In the genomic region with DNA sequence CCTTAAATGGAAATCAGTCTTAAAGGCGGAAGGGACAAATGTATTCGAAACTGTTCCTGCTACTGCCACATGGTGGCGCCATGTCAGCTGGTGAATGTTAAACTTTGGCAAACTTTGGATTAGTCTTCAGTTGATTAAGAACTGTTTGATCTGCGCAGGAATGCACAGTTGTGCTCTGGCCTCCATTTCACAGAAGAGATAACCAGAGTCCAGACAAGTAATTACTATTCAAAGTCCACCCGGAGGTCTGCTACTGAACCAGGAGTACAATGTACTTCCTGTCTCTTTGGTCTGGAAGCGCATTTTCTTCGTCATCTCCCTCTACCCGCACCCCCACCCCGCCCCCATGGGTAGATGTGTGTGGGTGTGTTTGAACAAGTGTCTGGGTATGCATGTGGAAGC, we compare ENCODE assay signal across 8 mouse cellular contexts.
A peak's percentile ranks its signal among the peaks of the same experiment; 100 is the strongest.
DNase-seq lines count a peak whose midpoint lies in the region; ATAC-seq and TF ChIP-seq lines count a peak whose summit lies in the region.

No protein-coding gene starts in this region.

- no peak overlapping the region for H3K4me3 ChIP-seq in forebrain, embryonic 11.5 days (ENCODE audit: low read depth, low read length)
- no peak overlapping the region for H3K4me3 ChIP-seq in forebrain, embryonic 15.5 days
- H3K4me3 ChIP-seq in E14TG2a.4 (replicated peaks; ENCODE audit: low read length) = no peak overlapping the region
- no peak overlapping the region for H3K4me3 ChIP-seq in cortical plate, adult 2 months (ENCODE audit: insufficient read depth, low read length)

- no peak for TF ChIP-seq POLR2A in cortical plate, adult 2 months (IDR thresholded peaks at IDR 0.05; ENCODE audit: extremely low read depth, insufficient read depth, low read length)

- TF ChIP-seq CTCF in E14TG2a.4 (conservative IDR thresholded peaks at IDR 0.05; ENCODE audit: low read length) = peak; percentile 58
- peak; percentile 66 for TF ChIP-seq CTCF in cortical plate, adult 2 months (IDR thresholded peaks at IDR 0.05; ENCODE audit: extremely low read depth, insufficient read depth, low read length)

- no peak overlapping the region for H3K27ac ChIP-seq in forebrain, embryonic 11.5 days (ENCODE audit: low read depth, low read length)
- no peak overlapping the region for H3K27ac ChIP-seq in forebrain, embryonic 15.5 days (replicated peaks)
- no peak overlapping the region for H3K27ac ChIP-seq in cortical plate, adult 2 months (ENCODE audit: insufficient read depth, low read length)

- H3K4me2 ChIP-seq in forebrain, embryonic 11.5 days (ENCODE audit: low read depth, low read length, severe bottlenecking) = no peak overlapping the region
- H3K4me2 ChIP-seq in forebrain, embryonic 15.5 days (replicated peaks) = no peak overlapping the region

- intact Hi-C loops in left cerebral cortex, postnatal 14 days (cut with DNase I) = loop anchor here (5.0 kb wide), 2 partner anchors 122 to 398 kb away; no protein-coding TSS in a partner anchor

- WGBS in forebrain, embryonic 11.5 days = 67% methylated on average over 9 of the region's 9 CpGs
- 59% methylated on average over 9 of the region's 9 CpGs for WGBS in forebrain, embryonic 15.5 days

- no peak overlapping the region for H3K9ac ChIP-seq in forebrain, embryonic 11.5 days (ENCODE audit: low read length)
- H3K9ac ChIP-seq in forebrain, embryonic 15.5 days (replicated peaks) = no peak overlapping the region

- no peaks in the 10 kb centered on the region for H3K36me3 ChIP-seq in forebrain, embryonic 11.5 days (ENCODE audit: control insufficient read depth, insufficient read depth, low read length)
- no peaks in the 10 kb centered on the region for H3K36me3 ChIP-seq in forebrain, embryonic 15.5 days
- no peaks in the 10 kb centered on the region for H3K36me3 ChIP-seq in E14TG2a.4 (ENCODE audit: insufficient read depth, low read length)

- H3K27me3 ChIP-seq in forebrain, embryonic 11.5 days (ENCODE audit: control insufficient read depth, insufficient read depth, low read length) = no peaks in the 10 kb centered on the region
- no peaks in the 10 kb centered on the region for H3K27me3 ChIP-seq in forebrain, embryonic 15.5 days
- H3K27me3 ChIP-seq in E14TG2a.4 (ENCODE audit: insufficient read depth, low read length) = no peaks in the 10 kb centered on the region

- ATAC-seq in forebrain, embryonic 11.5 days (replicated peaks; ENCODE audit: low FRiP score) = peak; percentile 58; the same call in 1 of the 2 replicates
- ATAC-seq in forebrain, embryonic 15.5 days (replicated peaks) = no peak
- peak; percentile 83 to 89 for ATAC-seq in hematopoietic stem cell, adult 5-6 weeks (replicated peaks in 1 of 2; ENCODE audit: insufficient read depth in 1 of 2, low FRiP score in 2 of 2, low TSS enrichment in 1 of 2, low read depth in 1 of 2, poor library complexity in 2 of 2, severe bottlenecking in 2 of 2)

- DNase-seq in forebrain, embryonic 11.5 days (ENCODE audit: low spot score) = peak; percentile 59
- DNase-seq in left cerebral cortex, postnatal 14 days (ENCODE audit: low spot score in 2 of 2) = peak; percentile 56 to 60
- peak; percentile 49 for DNase-seq in mesoderm, embryonic 11.5 days (ENCODE audit: low read depth, low spot score)
- peak; percentile 12 for DNase-seq in telencephalon, adult 2 months (ENCODE audit: low read depth, low spot score)

- H3K9me3 ChIP-seq in forebrain, embryonic 11.5 days (ENCODE audit: control insufficient read depth, low read length) = no peaks in the 10 kb centered on the region
- H3K9me3 ChIP-seq in forebrain, embryonic 15.5 days = no peaks in the 10 kb centered on the region
- peaks cover 4% of the 10 kb centered on the region for H3K9me3 ChIP-seq in E14TG2a.4 (ENCODE audit: low read length)

- H3K4me1 ChIP-seq in forebrain, embryonic 11.5 days (replicated peaks; ENCODE audit: control insufficient read depth, insufficient read depth, low read length) = no peaks in the 10 kb centered on the region
- no peaks in the 10 kb centered on the region for H3K4me1 ChIP-seq in forebrain, embryonic 15.5 days
- no peaks in the 10 kb centered on the region; the same call in 1 of the 2 replicates for H3K4me1 ChIP-seq in E14TG2a.4 (replicated peaks; ENCODE audit: low read depth, low read length)
- H3K4me1 ChIP-seq in cortical plate, adult 2 months (ENCODE audit: control insufficient read depth, insufficient read depth, low read length) = no peaks in the 10 kb centered on the region
